Mouse (Mus musculus) common myeloid progenitor, adult 5-6 weeks (primary cell): ENCODE results near the gene Tdrkh. TPM values are rescaled to one million over a fixed set of nuclear protein-coding genes. Genes with fewer than 3 reads are reported as not detected.

Source experiments
- ATAC-seq: replicated peaks from 2 replicates; pipeline ENCODE4 v1.8.0; 2016; ENCODE audit warnings: low read depth, mild to moderate bottlenecking, moderate TSS enrichment, inconsistent platforms; ENCODE audit not compliant: poor library complexity, severe bottlenecking
- total RNA-seq: library from RNA; stranded (forward); fragments of 200-1000, 187-1606 nt; gene quantifications from 2 replicates; pipeline ENCODE4 v1.2.3, GENCODE M21; 2017

The Tdrkh gene
- total RNA-seq, 1 experiment from 2014 or later = 10.8 TPM

- no peak for ATAC-seq
Measured at GRCm38 (mm10) chr3:94449377-94449776, 36.3 kb downstream of the Tdrkh start.

- peak; percentile 99 for ATAC-seq
Measured at GRCm38 (mm10) chr3:94456529-94457000, 43.5 kb downstream of the Tdrkh start.

- ATAC-seq = no peak
Measured at GRCm38 (mm10) chr3:94457055-94457454, 44.0 kb downstream of the Tdrkh start.

GRCm38 (mm10) chr3:94459834-94460233 is 46.8 kb downstream of the Tdrkh start:
- ATAC-seq = no peak

- no peak for ATAC-seq
Measured at GRCm38 (mm10) chr3:94463926-94464578, 51.0 kb downstream of the Tdrkh start.

- ATAC-seq = no peak
Measured at GRCm38 (mm10) chr3:94465632-94466430, 52.8 kb downstream of the Tdrkh start.

- no peak for ATAC-seq
Measured at GRCm38 (mm10) chr3:94468931-94469330, 55.9 kb downstream of the Tdrkh start.

- 0 out of 2 replicates have a peak, but pooled peaks have one; percentile 15 for ATAC-seq
Measured at GRCm38 (mm10) chr3:94472447-94473114, 59.5 kb downstream of the Tdrkh start.

- no peak for ATAC-seq
Measured at GRCm38 (mm10) chr3:94473115-94473505, 60.0 kb downstream of the Tdrkh start.

- ATAC-seq = no peak
Measured at GRCm38 (mm10) chr3:94473567-94474232, 60.6 kb downstream of the Tdrkh start.

- no peak for ATAC-seq
Measured at GRCm38 (mm10) chr3:94476301-94477035, 63.4 kb downstream of the Tdrkh start.

GRCm38 (mm10) chr3:94477444-94477843 is 64.4 kb downstream of the Tdrkh start:
- ATAC-seq = no peak

- ATAC-seq = peak; percentile 55
Measured at GRCm38 (mm10) chr3:94477981-94478422, 64.9 kb downstream of the Tdrkh start, which contains the start of gene Celf3. Gene Celf3 (plus strand): TSS chr3:94478295.

- ATAC-seq = no peak
Measured at GRCm38 (mm10) chr3:94478591-94479169, 65.6 kb downstream of the Tdrkh start.

- ATAC-seq = peak; percentile 26; the same call in 1 of the 2 replicates
Measured at GRCm38 (mm10) chr3:94479564-94479963, 66.5 kb downstream of the Tdrkh start.

- ATAC-seq = no peak
Measured at GRCm38 (mm10) chr3:94480291-94480884, 67.3 kb downstream of the Tdrkh start, which contains the start of gene Riiad1. Gene Riiad1 (minus strand): TSS chr3:94480341.

- ATAC-seq = no peak
Measured at GRCm38 (mm10) chr3:94481429-94481828, 68.4 kb downstream of the Tdrkh start.

GRCm38 (mm10) chr3:94482764-94483385 is 69.8 kb downstream of the Tdrkh start:
- peak; percentile 54 for ATAC-seq
